8 mouse cellular contexts compared by ENCODE assay signal in genomic region chr19:33391651-33392382, GRCm38 (mm10). TPM values are rescaled to one million over a fixed set of nuclear protein-coding genes. Genes with fewer than 3 reads are reported as not detected.
A peak's percentile ranks its signal among the peaks of the same experiment; 100 is the strongest.
DNase-seq lines count a peak whose midpoint lies in the region; ATAC-seq and TF ChIP-seq lines count a peak whose summit lies in the region.

Gene Rnls, minus strand, starts transcription at chr19:33392295.

- H3K27me3 ChIP-seq in hindbrain, embryonic 11.5 days (ENCODE audit: control insufficient read depth, insufficient read depth, low read length) = no peaks in the 10 kb centered on the region
- H3K27me3 ChIP-seq in lung, embryonic 16.5 days (ENCODE audit: control insufficient read depth, insufficient read depth, low read depth, low read length) = no peaks in the 10 kb centered on the region
- no peaks in the 10 kb centered on the region for H3K27me3 ChIP-seq in thymus, adult 2 months (ENCODE audit: control insufficient read depth, insufficient read depth, low read length)

- peak within 1 kb of the TSS; percentile 90 for H3K9ac ChIP-seq in hindbrain, embryonic 11.5 days (ENCODE audit: low read depth, low read length)
- peak within 1 kb of the TSS; percentile 80 for H3K9ac ChIP-seq in lung, embryonic 16.5 days (ENCODE audit: low read length)

- H3K4me3 ChIP-seq in hindbrain, embryonic 11.5 days (ENCODE audit: low read depth, low read length) = peak within 1 kb of the TSS; percentile 60
- H3K4me3 ChIP-seq in lung, embryonic 16.5 days (ENCODE audit: low read length) = peak within 1 kb of the TSS; percentile 56
- H3K4me3 ChIP-seq in thymus, adult 2 months (ENCODE audit: control insufficient read depth, insufficient read depth, low read length) = peak within 1 kb of the TSS; percentile 53

- TF ChIP-seq POLR2A in thymus, adult 2 months (IDR thresholded peaks at IDR 0.05; ENCODE audit: control insufficient read depth, extremely low read depth, insufficient read depth, low read length, poor library complexity) = 0 out of 2 replicates have a peak, but pooled peaks have one; percentile 13

- 0 out of 2 replicates have a peak, but pooled peaks have one; percentile 12 for TF ChIP-seq CTCF in thymus, adult 2 months (IDR thresholded peaks at IDR 0.05; ENCODE audit: borderline replicate concordance, control insufficient read depth, extremely low read depth, insufficient read depth, low read length, poor library complexity)

- no peaks in the 10 kb centered on the region for H3K4me1 ChIP-seq in hindbrain, embryonic 11.5 days (replicated peaks; ENCODE audit: control insufficient read depth, insufficient read depth, low read length)
- no peaks in the 10 kb centered on the region for H3K4me1 ChIP-seq in lung, embryonic 16.5 days (replicated peaks; ENCODE audit: control insufficient read depth, insufficient read depth, low read length)
- H3K4me1 ChIP-seq in thymus, adult 2 months (replicated peaks; ENCODE audit: control insufficient read depth, insufficient read depth, low read length) = no peaks in the 10 kb centered on the region; the same call in 1 of the 2 replicates

- peak within 1 kb of the TSS; percentile 80 for H3K27ac ChIP-seq in hindbrain, embryonic 11.5 days (ENCODE audit: low read depth, low read length)
- peak within 1 kb of the TSS; percentile 87 for H3K27ac ChIP-seq in lung, embryonic 16.5 days (ENCODE audit: low read length)
- H3K27ac ChIP-seq in thymus, adult 2 months (ENCODE audit: control insufficient read depth, insufficient read depth, low read length) = 0 out of 2 replicates have a peak within 1 kb of the TSS, but pooled peaks have one; percentile 11

- no peaks in the 10 kb centered on the region for H3K9me3 ChIP-seq in hindbrain, embryonic 11.5 days (ENCODE audit: control insufficient read depth, low read length)
- no peaks in the 10 kb centered on the region for H3K9me3 ChIP-seq in lung, embryonic 16.5 days (ENCODE audit: control insufficient read depth, low read length)

- DNase-seq in R1 (ENCODE audit: low read depth, low spot score) = peak; percentile 90
- peak; percentile 86 to 88 for DNase-seq in cerebellum, postnatal 14 days
- peak; percentile 76 to 81 for DNase-seq in frontal cortex, postnatal 10 days (ENCODE audit: low spot score in 2 of 2)
- peak; percentile 86 for DNase-seq in hindbrain, embryonic 11.5 days (ENCODE audit: low spot score)
- DNase-seq in layer of hippocampus, adult 9-11 months = peak; percentile 90
- peak; percentile 83 for DNase-seq in ovary, adult 18-20 months (ENCODE audit: low spot score)
- DNase-seq in thymus, adult 2 months = peak; percentile 59

- WGBS in hindbrain, embryonic 11.5 days = 2% methylated on average over 48 of the region's 48 CpGs
- 1% methylated on average over 48 of the region's 48 CpGs for WGBS in lung, embryonic 16.5 days
- under 1% methylated on average over 48 of the region's 48 CpGs for WGBS in thymus, adult 2 months

- peak; percentile 99 for ATAC-seq in hindbrain, embryonic 11.5 days (ENCODE audit: low FRiP score)
- ATAC-seq in lung, embryonic 16.5 days (ENCODE audit: low read depth) = peak; percentile 100

- peak within 1 kb of the TSS; percentile 70 for H3K4me2 ChIP-seq in hindbrain, embryonic 11.5 days (replicated peaks; ENCODE audit: low read depth, low read length)
- H3K4me2 ChIP-seq in lung, embryonic 16.5 days (ENCODE audit: low read depth, low read length) = peak within 1 kb of the TSS; percentile 60

- no peaks in the 10 kb centered on the region for H3K36me3 ChIP-seq in hindbrain, embryonic 11.5 days (ENCODE audit: control insufficient read depth, insufficient read depth, low read length)
- H3K36me3 ChIP-seq in lung, embryonic 16.5 days (ENCODE audit: control insufficient read depth, insufficient read depth, low read length) = no peaks in the 10 kb centered on the region
- no peaks in the 10 kb centered on the region for H3K36me3 ChIP-seq in thymus, adult 2 months (ENCODE audit: control insufficient read depth, insufficient read depth, low read length)

RNA-seq across cellular contexts. Expression of gene Rnls, which starts in this region (rescaled TPM):
- 8.2 and 9.8 TPM in 2 replicates for polyA plus RNA-seq in hindbrain, embryonic 11.5 days (2014; fragmentation: Nextera tagmentation; extraction: Ambion mirVana)
- polyA plus RNA-seq in lung, embryonic 16.5 days (2015; fragmentation: Nextera tagmentation; extraction: Ambion mirVana) = 7.5 and 9.6 TPM in 2 replicates
- 0.74 and 1.4 TPM in 2 replicates for polyA plus RNA-seq in thymus, adult 2 months (2012; rRNA removed)

Comparison
In these comparisons a context has a peak if more than half of its experiments do, and no peak if none do; other contexts are left out.
1. Peak in every context shown above with its lines: DNase-seq, ATAC-seq, H3K4me3 ChIP-seq and H3K27ac ChIP-seq.
2. H3K27ac ChIP-seq: peak in every context shown above with its lines; median percentile 87 in lung, embryonic 16.5 days; 80 in hindbrain, embryonic 11.5 days; 11 in thymus, adult 2 months.